21 mouse cellular contexts compared by ENCODE assay signal in genomic region chr8:47843063-47843462, GRCm38 (mm10). TPM values are rescaled to one million over a fixed set of nuclear protein-coding genes. Genes with fewer than 3 reads are reported as not detected.
A peak's percentile ranks its signal among the peaks of the same experiment; 100 is the strongest.
DNase-seq lines count a peak whose midpoint lies in the region; ATAC-seq and TF ChIP-seq lines count a peak whose summit lies in the region.
"Had no signal": no experiment of that assay in that cellular context is flagged by ENCODE, and none has a peak within 500 bp of the region (broad histone marks: within the 10 kb centered on the region; RNA-seq: fewer than 3 reads in every experiment).

No protein-coding gene starts in this region.

- TF ChIP-seq EP300 in stomach, postnatal 0 days (optimal IDR thresholded peaks at IDR 0.05) = no peak

- TF ChIP-seq CTCF in stomach, postnatal 0 days (IDR thresholded peaks at IDR 0.05; ENCODE audit: low read depth) = peak; percentile 55

- no peaks in the 10 kb centered on the region for H3K4me1 ChIP-seq in forebrain, embryonic 11.5 days (replicated peaks; ENCODE audit: control insufficient read depth, insufficient read depth, low read length)
- H3K4me1 ChIP-seq in forebrain, embryonic 14.5 days (ENCODE audit: control insufficient read depth, insufficient read depth, low read length) = no peaks in the 10 kb centered on the region
- no peaks in the 10 kb centered on the region for H3K4me1 ChIP-seq in hindbrain, embryonic 10.5 days (replicated peaks)
- no peaks in the 10 kb centered on the region for H3K4me1 ChIP-seq in hindbrain, embryonic 11.5 days (replicated peaks; ENCODE audit: control insufficient read depth, insufficient read depth, low read length)
- no peaks in the 10 kb centered on the region for H3K4me1 ChIP-seq in midbrain, embryonic 11.5 days (ENCODE audit: control insufficient read depth, insufficient read depth, low read length)
- H3K4me1 ChIP-seq in midbrain, embryonic 14.5 days (ENCODE audit: control insufficient read depth, insufficient read depth, low read length) = no peaks in the 10 kb centered on the region
- H3K4me1 ChIP-seq in stomach, postnatal 0 days (replicated peaks; ENCODE audit: control insufficient read depth, insufficient read depth) = no peaks in the 10 kb centered on the region
- H3K4me1 ChIP-seq: neural tube, embryonic 15.5 days had no signal

- H3K27me3 ChIP-seq in forebrain, embryonic 11.5 days (ENCODE audit: control insufficient read depth, insufficient read depth, low read length) = no peaks in the 10 kb centered on the region
- no peaks in the 10 kb centered on the region for H3K27me3 ChIP-seq in forebrain, embryonic 14.5 days (replicated peaks; ENCODE audit: control insufficient read depth, insufficient read depth, low read length)
- H3K27me3 ChIP-seq in hindbrain, embryonic 10.5 days (ENCODE audit: insufficient read depth, poor library complexity, severe bottlenecking) = no peaks in the 10 kb centered on the region
- no peaks in the 10 kb centered on the region for H3K27me3 ChIP-seq in hindbrain, embryonic 11.5 days (ENCODE audit: control insufficient read depth, insufficient read depth, low read length)
- no peaks in the 10 kb centered on the region for H3K27me3 ChIP-seq in midbrain, embryonic 11.5 days (ENCODE audit: control insufficient read depth, insufficient read depth, low read length)
- H3K27me3 ChIP-seq in midbrain, embryonic 14.5 days (ENCODE audit: control insufficient read depth, insufficient read depth, low read length) = no peaks in the 10 kb centered on the region
- H3K27me3 ChIP-seq in stomach, postnatal 0 days (ENCODE audit: control insufficient read depth, insufficient read depth, low read length) = no peaks in the 10 kb centered on the region
- H3K27me3 ChIP-seq: limb, embryonic 13.5 days; neural tube, embryonic 15.5 days had no signal

- no peak overlapping the region for H3K9ac ChIP-seq in forebrain, embryonic 11.5 days (ENCODE audit: low read length)
- no peak overlapping the region for H3K9ac ChIP-seq in forebrain, embryonic 14.5 days (ENCODE audit: low read length)
- no peak overlapping the region for H3K9ac ChIP-seq in hindbrain, embryonic 11.5 days (ENCODE audit: low read depth, low read length)
- no peak overlapping the region for H3K9ac ChIP-seq in midbrain, embryonic 11.5 days (ENCODE audit: low read length)
- H3K9ac ChIP-seq in midbrain, embryonic 14.5 days (replicated peaks; ENCODE audit: low read length) = no peak overlapping the region
- H3K9ac ChIP-seq in stomach, postnatal 0 days (ENCODE audit: low read length) = no peak overlapping the region
- H3K9ac ChIP-seq: limb, embryonic 13.5 days; neural tube, embryonic 15.5 days had no signal

- peaks cover 3% of the 10 kb centered on the region; the same call in 1 of the 2 replicates for H3K36me3 ChIP-seq in forebrain, embryonic 11.5 days (ENCODE audit: control insufficient read depth, insufficient read depth, low read length)
- H3K36me3 ChIP-seq in forebrain, embryonic 14.5 days (ENCODE audit: control insufficient read depth, insufficient read depth, low read length) = peaks cover 14% of the 10 kb centered on the region; the same call in 1 of the 2 replicates
- peaks cover 87% of the 10 kb centered on the region for H3K36me3 ChIP-seq in hindbrain, embryonic 10.5 days
- H3K36me3 ChIP-seq in hindbrain, embryonic 11.5 days (ENCODE audit: control insufficient read depth, insufficient read depth, low read length) = peaks cover 2% of the 10 kb centered on the region; the same call in 1 of the 2 replicates
- H3K36me3 ChIP-seq in midbrain, embryonic 11.5 days (ENCODE audit: control insufficient read depth, insufficient read depth, low read length) = peaks cover 5% of the 10 kb centered on the region; the same call in 1 of the 2 replicates
- peaks cover 17% of the 10 kb centered on the region for H3K36me3 ChIP-seq in midbrain, embryonic 14.5 days (ENCODE audit: control insufficient read depth, insufficient read depth, low read length)
- H3K36me3 ChIP-seq in stomach, postnatal 0 days (ENCODE audit: control insufficient read depth, insufficient read depth, low read length) = peaks cover 34% of the 10 kb centered on the region

- H3K4me3 ChIP-seq in forebrain, embryonic 11.5 days (ENCODE audit: low read depth, low read length) = no peak overlapping the region
- H3K4me3 ChIP-seq in forebrain, embryonic 14.5 days (ENCODE audit: low read depth, low read length) = no peak overlapping the region
- no peak overlapping the region for H3K4me3 ChIP-seq in hindbrain, embryonic 10.5 days
- no peak overlapping the region for H3K4me3 ChIP-seq in hindbrain, embryonic 11.5 days (ENCODE audit: low read depth, low read length)
- no peak overlapping the region for H3K4me3 ChIP-seq in midbrain, embryonic 11.5 days (ENCODE audit: low read depth, low read length)
- no peak overlapping the region for H3K4me3 ChIP-seq in midbrain, embryonic 14.5 days (replicated peaks; ENCODE audit: low read depth, low read length)
- H3K4me3 ChIP-seq in stomach, postnatal 0 days (ENCODE audit: low read depth, low read length) = no peak overlapping the region
- H3K4me3 ChIP-seq: erythroblast, embryonic 14.5 days; limb, embryonic 13.5 days; neural tube, embryonic 15.5 days had no signal

- peak; percentile 30 for DNase-seq in forebrain, embryonic 11.5 days (ENCODE audit: low spot score)
- no peak for DNase-seq in forebrain, embryonic 14.5 days (ENCODE audit: low spot score)
- DNase-seq in hindbrain, embryonic 10.5 days (ENCODE audit: low spot score) = no peak
- no peak for DNase-seq in hindbrain, embryonic 11.5 days (ENCODE audit: low spot score)
- peak; percentile 72 for DNase-seq in midbrain, embryonic 11.5 days (ENCODE audit: low spot score, missing footprints)
- DNase-seq in midbrain, embryonic 14.5 days = no peak
- no peak for DNase-seq in stomach, postnatal 0 days (ENCODE audit: low spot score)
- DNase-seq: cerebellum, adult 2 months; layer of hippocampus, postnatal 36 days; lung, postnatal 4 days; right cerebral cortex, adult 18-20 months had no signal

- H3K4me2 ChIP-seq in forebrain, embryonic 11.5 days (ENCODE audit: low read depth, low read length, severe bottlenecking) = no peak overlapping the region
- H3K4me2 ChIP-seq in forebrain, embryonic 14.5 days (ENCODE audit: low read length) = no peak overlapping the region
- H3K4me2 ChIP-seq in hindbrain, embryonic 11.5 days (replicated peaks; ENCODE audit: low read depth, low read length) = no peak overlapping the region
- no peak overlapping the region for H3K4me2 ChIP-seq in midbrain, embryonic 11.5 days
- no peak overlapping the region for H3K4me2 ChIP-seq in midbrain, embryonic 14.5 days (ENCODE audit: low read length)
- no peak overlapping the region for H3K4me2 ChIP-seq in stomach, postnatal 0 days (replicated peaks; ENCODE audit: low read depth)
- H3K4me2 ChIP-seq: limb, embryonic 13.5 days; neural tube, embryonic 15.5 days had no signal

- 84% methylated on average over 7 of the region's 7 CpGs for WGBS in forebrain, embryonic 11.5 days
- WGBS in forebrain, embryonic 14.5 days = 85% methylated on average over 7 of the region's 7 CpGs
- 82% methylated on average over 7 of the region's 7 CpGs for WGBS in hindbrain, embryonic 10.5 days
- 80% methylated on average over 7 of the region's 7 CpGs for WGBS in hindbrain, embryonic 11.5 days
- 87% methylated on average over 7 of the region's 7 CpGs for WGBS in midbrain, embryonic 11.5 days
- WGBS in midbrain, embryonic 14.5 days = 84% methylated on average over 7 of the region's 7 CpGs
- WGBS in stomach, postnatal 0 days = 74% methylated on average over 7 of the region's 7 CpGs

- no peak overlapping the region for H3K27ac ChIP-seq in forebrain, embryonic 11.5 days (ENCODE audit: low read depth, low read length)
- no peak overlapping the region for H3K27ac ChIP-seq in forebrain, embryonic 14.5 days (ENCODE audit: low read depth, low read length)
- 0 out of 2 replicates have a peak overlapping the region, but pooled peaks have one; percentile 9 for H3K27ac ChIP-seq in hindbrain, embryonic 10.5 days
- no peak overlapping the region for H3K27ac ChIP-seq in hindbrain, embryonic 11.5 days (ENCODE audit: low read depth, low read length)
- no peak overlapping the region for H3K27ac ChIP-seq in midbrain, embryonic 11.5 days (ENCODE audit: low read depth, low read length)
- no peak overlapping the region for H3K27ac ChIP-seq in midbrain, embryonic 14.5 days (replicated peaks; ENCODE audit: low read depth, low read length)
- no peak overlapping the region for H3K27ac ChIP-seq in stomach, postnatal 0 days (replicated peaks)
- H3K27ac ChIP-seq: limb, embryonic 13.5 days; neural tube, embryonic 15.5 days had no signal

- no peaks in the 10 kb centered on the region for H3K9me3 ChIP-seq in forebrain, embryonic 11.5 days (ENCODE audit: control insufficient read depth, low read length)
- H3K9me3 ChIP-seq in forebrain, embryonic 14.5 days (replicated peaks; ENCODE audit: control insufficient read depth, low read length) = no peaks in the 10 kb centered on the region
- 0 out of 2 replicates have a peak, but pooled peaks cover 4% of the 10 kb centered on the region for H3K9me3 ChIP-seq in hindbrain, embryonic 10.5 days
- no peaks in the 10 kb centered on the region for H3K9me3 ChIP-seq in hindbrain, embryonic 11.5 days (ENCODE audit: control insufficient read depth, low read length)
- H3K9me3 ChIP-seq in midbrain, embryonic 11.5 days (ENCODE audit: control insufficient read depth, low read length) = no peaks in the 10 kb centered on the region
- no peaks in the 10 kb centered on the region for H3K9me3 ChIP-seq in midbrain, embryonic 14.5 days (ENCODE audit: control insufficient read depth, low read length)
- H3K9me3 ChIP-seq in stomach, postnatal 0 days (ENCODE audit: control insufficient read depth, low read length) = no peaks in the 10 kb centered on the region
- H3K9me3 ChIP-seq: limb, embryonic 13.5 days; neural tube, embryonic 15.5 days had no signal

- ATAC-seq in forebrain, embryonic 11.5 days (replicated peaks; ENCODE audit: low FRiP score) = no peak
- ATAC-seq in forebrain, embryonic 14.5 days = no peak
- no peak for ATAC-seq in hindbrain, embryonic 11.5 days (ENCODE audit: low FRiP score)
- ATAC-seq in midbrain, embryonic 11.5 days (ENCODE audit: low FRiP score) = 0 out of 2 replicates have a peak, but pooled peaks have one; percentile 22
- no peak for ATAC-seq in midbrain, embryonic 14.5 days (ENCODE audit: low FRiP score, low TSS enrichment)
- ATAC-seq in stomach, postnatal 0 days (ENCODE audit: low FRiP score, low TSS enrichment) = no peak
- no peak for ATAC-seq in megakaryocyte-erythroid progenitor cell, adult 5-6 weeks (replicated peaks; ENCODE audit: low FRiP score, low TSS enrichment, poor library complexity, severe bottlenecking)

RNA-seq across cellular contexts. Expression of gene Cldn22, which starts 18.8 kb away (rescaled TPM):
- not detected in 2 replicates for polyA plus RNA-seq in forebrain, embryonic 11.5 days (2014; fragmentation: Nextera tagmentation; extraction: Ambion mirVana)
- polyA plus RNA-seq in forebrain, embryonic 14.5 days (2014; fragmentation: Nextera tagmentation; extraction: Ambion mirVana) = not detected in 2 replicates
- not detected in 2 replicates for polyA plus RNA-seq in hindbrain, embryonic 10.5 days (2016; fragmentation: Nextera tagmentation; extraction: Ambion mirVana)
- not detected in 2 replicates for polyA plus RNA-seq in hindbrain, embryonic 11.5 days (2014; fragmentation: Nextera tagmentation; extraction: Ambion mirVana)
- not detected in 2 replicates for polyA plus RNA-seq in midbrain, embryonic 11.5 days (2014; fragmentation: Nextera tagmentation; extraction: Ambion mirVana)
- polyA plus RNA-seq in midbrain, embryonic 14.5 days (2014; fragmentation: Nextera tagmentation; extraction: Ambion mirVana) = not detected in 2 replicates
- not detected in 2 replicates for polyA plus RNA-seq in stomach, postnatal 0 days (2015; fragmentation: Nextera tagmentation; extraction: Ambion mirVana)
- not detected in 2 replicates for total RNA-seq in megakaryocyte-erythroid progenitor cell, adult 5-6 weeks (2014; fragmentation: Nextera tagmentation)
- total RNA-seq in megakaryocyte-erythroid progenitor cell, adult 5-6 weeks (2017) = not detected in 2 replicates
- total RNA-seq: monocyte, adult 5-6 weeks had no signal
- polyA plus RNA-seq: C2C12; erythroblast, embryonic 14.5 days; heart, embryonic 14.5 days; limb, embryonic 13.5 days; liver, embryonic 16.5 days; neural tube, embryonic 15.5 days had no signal

RNA-seq across cellular contexts. Expression of gene Cldn24, which starts 21.1 kb away (rescaled TPM):
- not detected in 2 replicates for polyA plus RNA-seq in forebrain, embryonic 11.5 days (2014; fragmentation: Nextera tagmentation; extraction: Ambion mirVana)
- not detected in 2 replicates for polyA plus RNA-seq in forebrain, embryonic 14.5 days (2014; fragmentation: Nextera tagmentation; extraction: Ambion mirVana)
- 0.39 TPM in 1 of 2 replicates, not detected in the other for polyA plus RNA-seq in hindbrain, embryonic 10.5 days (2016; fragmentation: Nextera tagmentation; extraction: Ambion mirVana)
- 0.39 TPM in 1 of 2 replicates, not detected in the other for polyA plus RNA-seq in hindbrain, embryonic 11.5 days (2014; fragmentation: Nextera tagmentation; extraction: Ambion mirVana)
- not detected in 2 replicates for polyA plus RNA-seq in midbrain, embryonic 11.5 days (2014; fragmentation: Nextera tagmentation; extraction: Ambion mirVana)
- polyA plus RNA-seq in midbrain, embryonic 14.5 days (2014; fragmentation: Nextera tagmentation; extraction: Ambion mirVana) = not detected in 2 replicates
- polyA plus RNA-seq in stomach, postnatal 0 days (2015; fragmentation: Nextera tagmentation; extraction: Ambion mirVana) = not detected in 2 replicates
- not detected in 2 replicates for total RNA-seq in megakaryocyte-erythroid progenitor cell, adult 5-6 weeks (2014; fragmentation: Nextera tagmentation)
- total RNA-seq in megakaryocyte-erythroid progenitor cell, adult 5-6 weeks (2017) = not detected in 2 replicates
- total RNA-seq: gastrocnemius, adult 18-20 months; layer of hippocampus, postnatal 36 days; monocyte, adult 5-6 weeks had no signal
- polyA plus RNA-seq: C2C12; cerebellum, adult 2 months; erythroblast, embryonic 14.5 days; heart, embryonic 14.5 days; limb, embryonic 13.5 days; liver, embryonic 16.5 days; neural tube, embryonic 15.5 days; spleen, adult 2 months had no signal

Comparison
In these comparisons a context has a peak if more than half of its experiments do, and no peak if none do; other contexts are left out.
1. DNase-seq: peak in forebrain, embryonic 11.5 days (single experiment) and midbrain, embryonic 11.5 days (single experiment); none in forebrain, embryonic 14.5 days (single experiment), hindbrain, embryonic 10.5 days (single experiment), hindbrain, embryonic 11.5 days (single experiment), midbrain, embryonic 14.5 days (single experiment) and stomach, postnatal 0 days (single experiment).